Mouse (Mus musculus) small intestine, adult 2 months (tissue): ENCODE measurements at regions not wholly inside any gene's neighbourhood (a gene's known extent, or its start where the extent isn't known, plus 50 kb on each side); places are given as distances from the start of the nearest gene placed in this dataset.

Experiments used
- CTCF ChIP-seq: fragments of 200-500 bp; IDR thresholded peaks from 2 replicates; pipeline ENCODE4 v1.5.1; 2012; ENCODE audit warnings: low read depth, mild to moderate bottlenecking, control low read depth, inconsistent platforms, low read length, moderate library complexity, mixed read lengths; ENCODE audit not compliant: insufficient replicate concordance, insufficient read length; ENCODE audit errors: extremely low read depth
- POLR2A ChIP-seq: fragments of 200-500 bp; IDR thresholded peaks from 2 replicates; pipeline ENCODE4 v1.6.1; 2012; ENCODE audit warnings: low read depth, mild to moderate bottlenecking, control low read depth, inconsistent platforms, low read length, moderate library complexity

GRCm38 (mm10) chr13:59997431-59997830 is 174.5 kb upstream of the Tut7 start:
- TF ChIP-seq POLR2A: no peak
- TF ChIP-seq CTCF: no peak
